Mouse (Mus musculus) liver, embryonic 11.5 days (tissue): ENCODE results near the gene Gpr182. TPM values are rescaled to one million over a fixed set of nuclear protein-coding genes. Genes with fewer than 3 reads are reported as not detected.
"Not testable (repeated sequence)": the region's sequence is repeated elsewhere in the genome, so short reads cannot be mapped to it uniquely, and the experiment has no call there.

ENCODE experiments used
- ATAC-seq: fragments of 200-750 bp; cut with Nextera tagmentation; replicated peaks from 2 replicates; pipeline ENCODE4 v1.8.0; 2017; ENCODE audit warnings: moderate number of reproducible peaks, mild to moderate bottlenecking, moderate TSS enrichment, moderate library complexity; ENCODE audit not compliant: low FRiP score
- DNase-seq: peaks from one replicate; pipeline ENCODE4 v3.0.0-alpha.2; 2017; ENCODE audit warnings: low spot score
- H3K27ac ChIP-seq: fragments of 300-500 bp; sonication (generic); 2 replicates; pipeline ENCODE4 v1.5.1; 2014; ENCODE audit warnings: mild to moderate bottlenecking, low read depth, low read length, control low read depth
- H3K27me3 ChIP-seq: fragments of 300-500 bp; sonication (generic); replicated peaks from 2 replicates; pipeline ENCODE4 v1.6.1; 2014; ENCODE audit warnings: low read length, mixed read lengths; ENCODE audit not compliant: control insufficient read depth, insufficient read depth
- H3K36me3 ChIP-seq: fragments of 300-500 bp; sonication (generic); 2 replicates; pipeline ENCODE4 v1.6.1; 2014; ENCODE audit warnings: mild to moderate bottlenecking, low read length, moderate library complexity, mixed read lengths; ENCODE audit not compliant: control insufficient read depth, insufficient read depth
- H3K4me1 ChIP-seq: fragments of 300-500 bp; sonication (generic); replicated peaks from 2 replicates; pipeline ENCODE4 v1.6.1; 2014; ENCODE audit warnings: low read length, mixed read lengths; ENCODE audit not compliant: control insufficient read depth, insufficient read depth
- H3K4me2 ChIP-seq: fragments of 300-500 bp; sonication (generic); 2 replicates; pipeline ENCODE4 v1.6.1; 2014; ENCODE audit warnings: mild to moderate bottlenecking, control low read depth, moderate library complexity
- H3K4me3 ChIP-seq: fragments of 300-500 bp; sonication (generic); 2 replicates; pipeline ENCODE4 v1.5.1; 2014; ENCODE audit warnings: low read depth, low read length, control low read depth
- H3K9ac ChIP-seq: fragments of 300-500 bp; sonication (generic); 2 replicates; pipeline ENCODE4 v1.6.1; 2014; ENCODE audit warnings: low read depth, low read length, control low read depth
- H3K9me3 ChIP-seq: fragments of 300-500 bp; sonication (generic); 2 replicates; pipeline ENCODE4 v1.6.1; 2016; ENCODE audit warnings: low read length, inconsistent platforms, mixed read lengths; ENCODE audit not compliant: control insufficient read depth
- WGBS: fragments of 180-500 bp; shearing (Covaris S2); extraction: QIAGEN DNeasy Blood & Tissue Kit; methylation state at CpG from one replicate; pipeline ENCODE4 v1.1.7; 2014; 5-methylcytosine and 5-hydroxymethylcytosine counted together
- polyA plus RNA-seq: library from polyadenylated mRNA; unstranded; fragments of >200 nt; fragmentation: Nextera tagmentation; extraction: Ambion mirVana; gene quantifications from 2 replicates; pipeline ENCODE4 v1.2.1, GENCODE M21; 2014

The Gpr182 gene
- 5.0 TPM in 2 replicates for polyA plus RNA-seq

GRCm38 (mm10) chr10:127751548-127751947 lies at the start of gene Gpr182:
Gene Gpr182, minus strand, starts transcription at chr10:127751732.
- Histone ChIP-seq H3K9me3 (no peaks in the 10 kb centered on the region), H3K4me2 (peak within 1 kb of the TSS; percentile 46), H3K27ac (no peak within 1 kb of the TSS), H3K36me3 (peaks cover 6% of the 10 kb centered on the region), H3K27me3 (no peaks in the 10 kb centered on the region), H3K4me1 (peaks cover 28% of the 10 kb centered on the region), H3K9ac (no peak within 1 kb of the TSS), H3K4me3 (peak within 1 kb of the TSS; percentile 23)
- ATAC-seq (peak; percentile 42), DNase-seq (no peak)
- 36% methylated on average over 8 of the region's 8 CpGs for WGBS

GRCm38 (mm10) chr10:127800891-127801290 lies 49.4 kb upstream of the Gpr182 start, which contains the start of gene Rdh16:
Gene Rdh16, plus strand, starts transcription at chr10:127801152.
- Histone ChIP-seq H3K27ac (no peak within 1 kb of the TSS), H3K4me3 (no peak within 1 kb of the TSS), H3K9ac (no peak within 1 kb of the TSS), H3K36me3 (no peaks in the 10 kb centered on the region), H3K27me3 (no peaks in the 10 kb centered on the region), H3K9me3 (no peaks in the 10 kb centered on the region), H3K4me1 (no peaks in the 10 kb centered on the region), H3K4me2 (no peak within 1 kb of the TSS)
- 80% methylated on average over 6 of the region's 6 CpGs for WGBS
- no peak for ATAC-seq
- no peak for DNase-seq

- ATAC-seq (no peak), DNase-seq (no peak)
- Histone ChIP-seq H3K9me3 (no peaks in the 10 kb centered on the region), H3K27ac (no peak overlapping the region), H3K4me2 (no peak overlapping the region), H3K9ac (no peak overlapping the region), H3K27me3 (no peaks in the 10 kb centered on the region), H3K4me3 (no peak overlapping the region), H3K4me1 (no peaks in the 10 kb centered on the region), H3K36me3 (no peaks in the 10 kb centered on the region)
- 54% methylated on average over 1 of the region's 1 CpGs for WGBS
Observed at GRCm38 (mm10) chr10:127799295-127799694, 47.8 kb upstream of the Gpr182 start.

GRCm38 (mm10) chr10:127785411-127785810 lies 33.9 kb upstream of the Gpr182 start:
- WGBS = 76% methylated on average over 1 of the region's 1 CpGs
- ATAC-seq, H3K27me3 ChIP-seq, DNase-seq, H3K36me3 ChIP-seq, H3K4me2 ChIP-seq, H3K4me1 ChIP-seq, H3K4me3 ChIP-seq, H3K27ac ChIP-seq, H3K9ac ChIP-seq, H3K9me3 ChIP-seq: not testable (repeated sequence)

- ATAC-seq, H3K9me3 ChIP-seq: not testable (repeated sequence)
- WGBS = 91% methylated on average over 17 of the region's 17 CpGs
Observed at GRCm38 (mm10) chr10:127782321-127782720, 30.8 kb upstream of the Gpr182 start.

GRCm38 (mm10) chr10:127776011-127776410 lies 24.5 kb upstream of the Gpr182 start, which contains the start of gene Rdh9:
Gene Rdh9, plus strand, starts transcription at chr10:127776386.
- DNase-seq = no peak
- Histone ChIP-seq H3K27ac (no peak within 1 kb of the TSS), H3K9me3 (no peaks in the 10 kb centered on the region), H3K4me3 (no peak within 1 kb of the TSS), H3K9ac (no peak within 1 kb of the TSS), H3K36me3 (no peaks in the 10 kb centered on the region), H3K27me3 (no peaks in the 10 kb centered on the region), H3K4me1 (no peaks in the 10 kb centered on the region), H3K4me2 (no peak within 1 kb of the TSS)
- WGBS = 67% methylated on average over 2 of the region's 2 CpGs
- ATAC-seq = no peak

More at GRCm38 (mm10) chr10:127782321-127782720, 30.8 kb upstream of the Gpr182 start:
- not testable (repeated sequence) for H3K9ac ChIP-seq, H3K27me3 ChIP-seq, H3K4me2 ChIP-seq, H3K27ac ChIP-seq, DNase-seq, H3K36me3 ChIP-seq, H3K4me1 ChIP-seq, H3K4me3 ChIP-seq

- 65% methylated on average over 1 of the region's 1 CpGs for WGBS
- Histone ChIP-seq H3K4me3 (no peak overlapping the region), H3K9ac (no peak overlapping the region), H3K9me3 (no peaks in the 10 kb centered on the region), H3K4me1 (no peaks in the 10 kb centered on the region), H3K36me3 (no peaks in the 10 kb centered on the region), H3K27ac (no peak overlapping the region), H3K27me3 (no peaks in the 10 kb centered on the region), H3K4me2 (no peak overlapping the region)
- DNase-seq (no peak), ATAC-seq (no peak)
Observed at GRCm38 (mm10) chr10:127766564-127766963, 15.0 kb upstream of the Gpr182 start.

- Histone ChIP-seq H3K4me1 (no peaks in the 10 kb centered on the region), H3K27me3 (no peaks in the 10 kb centered on the region), H3K27ac (peak overlapping the region; percentile 66), H3K9me3 (no peaks in the 10 kb centered on the region), H3K4me2 (no peak overlapping the region), H3K36me3 (no peaks in the 10 kb centered on the region), H3K4me3 (no peak overlapping the region), H3K9ac (no peak overlapping the region)
- ATAC-seq (peak; percentile 62), DNase-seq (no peak)
- WGBS = 57% methylated on average over 12 of the region's 12 CpGs
Observed at GRCm38 (mm10) chr10:127763914-127764680, 12.6 kb upstream of the Gpr182 start.

GRCm38 (mm10) chr10:127762926-127763325 lies 11.4 kb upstream of the Gpr182 start:
- DNase-seq, H3K27ac ChIP-seq, H3K4me3 ChIP-seq, H3K4me1 ChIP-seq, H3K9ac ChIP-seq, H3K4me2 ChIP-seq, H3K27me3 ChIP-seq, H3K36me3 ChIP-seq, H3K9me3 ChIP-seq, ATAC-seq: not testable (repeated sequence)
- 81% methylated on average over 10 of the region's 10 CpGs for WGBS
